Mouse (Mus musculus) adrenal gland, adult (tissue): ENCODE results near the gene Spata2.
A peak's percentile ranks its signal among the peaks of the same experiment; 100 is the strongest.

ENCODE experiments used
- DNase-seq, 2 experiments: peaks; one replicate each; pipeline ENCODE4 v3.0.0; 2022 to 2023; ENCODE audit warnings: low spot score in 1 of 2; ENCODE audit not compliant: inconsistent age in 2 of 2

Spata2 gene

GRCm38 (mm10) chr2:167512365-167512764 lies 19.7 kb upstream of the Spata2 start:
- DNase-seq = peak; percentile 13 to 41

DNA sequence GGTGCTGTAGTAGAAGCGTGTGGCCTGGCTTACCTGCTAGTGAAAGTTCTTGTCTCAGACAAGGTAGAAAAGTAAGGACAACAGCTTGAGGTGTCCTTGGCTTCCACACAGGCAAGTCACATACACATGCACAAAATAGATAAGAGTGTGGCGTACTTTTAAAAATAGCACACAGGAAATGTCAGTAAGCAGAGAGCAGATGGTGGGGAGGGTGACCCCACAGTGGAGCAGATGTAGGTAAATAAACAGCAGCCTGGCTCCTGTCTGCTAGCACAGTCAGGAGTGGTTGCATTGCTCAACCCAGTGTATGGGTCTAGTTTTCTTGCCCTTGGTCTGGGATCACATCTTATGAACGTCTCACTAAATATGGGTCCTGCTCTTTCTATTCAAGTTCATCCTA lies 17.8 kb upstream of the Spata2 start:
- peak; percentile 15 to 54 for DNase-seq

DNA sequence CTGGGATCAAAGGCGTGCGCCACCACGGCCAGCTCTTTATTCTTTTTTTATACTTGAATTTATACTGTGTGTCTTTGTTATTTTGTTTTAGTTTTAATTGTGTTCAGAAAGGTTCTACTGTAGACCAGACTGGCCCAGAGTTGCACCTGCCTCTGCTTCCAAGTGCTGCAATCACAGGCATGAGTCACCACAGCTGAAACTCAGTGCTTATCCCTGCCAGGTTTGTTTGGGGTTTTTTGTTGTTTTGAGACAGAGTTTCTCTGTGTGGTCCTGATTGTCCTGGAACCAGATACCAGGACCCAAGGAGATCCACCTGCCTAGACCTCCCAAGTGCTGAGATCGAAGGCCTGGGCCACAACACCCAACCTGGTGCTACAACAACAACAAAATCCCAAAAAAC lies 15.9 kb upstream of the Spata2 start:
- DNase-seq = peak; percentile 12 to 52

DNA sequence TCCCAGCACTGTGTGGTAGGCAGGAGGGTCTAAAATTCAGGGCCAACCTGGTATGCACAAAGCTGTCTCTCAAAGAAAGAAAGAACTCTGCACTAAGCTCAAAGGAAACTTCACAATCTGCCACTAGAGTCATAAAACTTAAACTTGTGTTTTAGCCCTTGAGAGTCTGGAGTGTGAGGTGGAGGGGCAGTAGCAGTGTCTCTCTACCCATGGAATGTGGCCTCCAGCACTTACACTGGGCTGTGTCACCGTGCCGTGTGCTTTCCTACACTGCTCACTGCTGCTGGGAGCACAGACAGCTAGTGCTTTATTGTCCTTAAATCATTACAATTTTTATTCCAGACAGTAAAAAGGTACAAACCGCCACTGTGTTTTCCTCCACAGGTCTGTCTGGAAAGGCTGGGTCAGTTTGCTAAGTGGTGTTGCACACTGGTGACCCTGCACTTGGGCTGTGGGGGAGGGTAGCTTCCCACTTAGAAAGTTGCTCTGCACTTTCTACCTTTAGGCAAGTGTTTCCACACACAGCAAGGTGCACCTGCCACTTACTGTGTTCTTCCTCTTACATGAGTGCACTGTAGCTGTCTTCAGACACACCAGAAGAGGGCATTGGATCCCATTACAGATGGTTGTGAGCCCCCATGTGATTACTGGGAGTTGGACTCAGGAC lies 15.2 kb upstream of the Spata2 start:
- peak in 1 of 2 experiments; percentile 9 for DNase-seq

DNA sequence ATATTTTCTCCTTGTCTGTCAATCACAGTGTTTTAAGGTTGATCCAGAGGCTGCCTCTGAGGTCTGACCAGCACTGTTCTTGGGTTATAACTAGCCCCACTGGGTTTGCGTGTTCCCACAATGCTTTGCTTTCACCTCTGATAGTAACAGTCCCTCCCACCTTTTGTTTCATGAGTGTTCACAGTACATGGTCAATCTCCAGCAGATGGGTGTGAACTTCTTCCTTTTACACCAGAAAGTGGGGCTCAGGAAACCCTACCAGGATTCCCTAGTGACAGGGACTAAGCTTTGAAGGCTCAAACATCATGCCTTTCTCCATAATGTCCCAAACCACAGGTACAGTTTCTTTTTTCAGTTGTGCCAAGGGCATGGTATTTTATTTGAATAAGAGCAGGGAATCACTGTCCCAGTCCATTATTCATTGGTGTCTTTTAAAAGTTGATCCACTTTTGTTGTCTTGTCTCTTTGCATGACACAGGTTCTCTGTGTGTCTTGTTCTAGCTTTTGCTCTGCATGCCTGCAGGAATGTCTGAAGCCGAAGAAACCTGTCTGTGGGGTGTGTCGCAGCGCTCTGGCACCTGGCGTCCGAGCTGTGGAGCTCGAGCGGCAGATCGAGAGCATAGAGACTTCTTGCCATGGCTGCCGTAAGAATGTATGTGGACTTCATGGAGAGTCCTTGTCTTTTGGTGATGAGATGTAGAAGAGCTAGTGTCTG lies 14.0 kb upstream of the Spata2 start:
- peak in 1 of 2 experiments; percentile 8 for DNase-seq

- DNase-seq = peak in 1 of 2 experiments; percentile 79
Observed at GRCm38 (mm10) chr2:167505127-167505526, 12.4 kb upstream of the Spata2 start.

GRCm38 (mm10) chr2:167503896-167504349 lies 11.2 kb upstream of the Spata2 start:
- DNase-seq = peak; percentile 81 to 91

GRCm38 (mm10) chr2:167503253-167503895 lies 10.7 kb upstream of the Spata2 start:
- DNase-seq = peak; percentile 90 to 96

- DNase-seq = peak in 1 of 2 experiments; percentile 23
Observed at GRCm38 (mm10) chr2:167502554-167503252, 10.0 kb upstream of the Spata2 start.

- DNase-seq = peak in 1 of 2 experiments; percentile 81
Observed at GRCm38 (mm10) chr2:167497272-167497671, 4.6 kb upstream of the Spata2 start.

DNA sequence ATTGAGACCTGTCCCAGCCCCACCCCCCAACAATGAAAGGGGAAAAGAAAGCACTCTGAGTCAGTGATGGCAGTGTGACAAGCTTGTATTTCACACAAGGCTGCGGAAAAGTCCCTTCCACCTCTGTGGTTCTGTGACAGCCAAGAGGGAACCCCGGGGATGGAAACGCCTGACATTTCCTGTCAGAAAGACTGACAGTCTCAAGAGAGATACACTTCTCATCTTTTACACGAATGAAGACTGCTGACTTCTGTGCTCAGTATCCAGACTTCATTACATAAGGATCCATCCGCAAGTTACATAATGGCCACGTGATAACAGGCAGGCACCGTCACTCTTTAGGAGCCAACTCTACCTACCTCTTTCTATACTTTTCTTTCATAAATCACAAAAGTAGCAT lies 3.8 kb upstream of the Spata2 start:
- no peak for DNase-seq

- peak in 1 of 2 experiments; percentile 75 for DNase-seq
Observed at GRCm38 (mm10) chr2:167491757-167492708, 654 bp downstream of the Spata2 start, which contains the start of gene Rnf114. Gene Rnf114 (plus strand): TSS chr2:167492645.

- DNase-seq = peak in 1 of 2 experiments; percentile 75
Observed at GRCm38 (mm10) chr2:167490813-167491525, 1.7 kb downstream of the Spata2 start.

DNA sequence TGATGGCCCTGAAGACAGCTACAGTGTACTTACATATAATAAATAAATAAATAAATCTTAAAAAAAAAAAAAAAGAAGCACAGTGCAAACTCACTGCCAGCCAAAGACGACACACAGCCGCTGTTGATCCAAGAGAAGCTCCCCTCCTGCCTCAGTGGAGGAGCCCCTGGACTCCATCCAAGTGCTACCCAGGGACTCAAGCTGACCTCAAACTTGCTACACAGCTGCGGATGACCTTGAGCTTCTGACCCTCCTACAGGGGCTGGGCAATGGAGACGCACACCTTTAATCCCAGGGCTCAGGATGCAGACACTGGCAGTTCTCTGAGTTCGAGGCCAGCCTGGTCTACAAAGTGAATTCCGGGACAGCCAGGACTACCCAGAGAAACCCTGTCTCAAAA lies 4.7 kb downstream of the Spata2 start:
- peak in 1 of 2 experiments; percentile 69 for DNase-seq

DNA sequence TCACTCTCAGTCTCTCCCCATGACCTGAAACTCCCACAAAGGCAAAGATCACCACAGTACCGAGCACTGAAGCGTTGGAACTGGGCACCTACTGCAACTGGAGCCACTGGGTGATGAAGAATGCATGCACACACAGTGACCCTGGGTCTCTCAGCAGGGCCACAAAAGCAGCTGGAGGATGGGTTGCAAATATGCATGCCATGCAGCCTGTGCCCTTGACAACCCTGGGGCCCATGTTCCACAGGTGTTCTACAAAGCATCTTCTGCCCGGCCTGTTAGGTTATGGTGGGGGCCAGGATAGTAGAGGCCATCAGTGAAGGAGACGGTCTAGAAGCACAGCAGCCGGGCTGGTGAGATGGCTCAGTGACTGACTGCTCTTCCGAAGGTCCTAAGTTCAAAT lies 5.1 kb downstream of the Spata2 start:
- DNase-seq = no peak

DNA sequence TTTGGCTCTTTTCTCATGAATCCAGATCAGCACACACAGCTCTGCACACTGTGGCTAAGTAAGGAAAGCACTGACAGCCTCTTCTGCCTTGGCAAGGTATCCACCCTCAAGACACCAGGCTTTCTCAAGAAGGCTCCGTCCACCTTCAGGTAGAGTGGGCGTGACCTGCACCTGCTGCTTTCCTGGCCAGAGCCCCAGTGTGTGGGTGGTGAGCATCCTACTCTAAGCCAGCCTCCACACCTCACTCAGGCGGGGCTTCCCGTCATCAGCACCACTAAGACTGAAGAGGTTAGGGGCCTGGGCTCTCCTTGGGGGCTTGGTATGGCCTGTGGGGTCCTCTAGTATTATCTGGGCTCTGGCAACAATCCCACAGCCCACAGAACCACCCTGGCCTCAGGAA lies 6.1 kb downstream of the Spata2 start:
- DNase-seq = no peak

DNA sequence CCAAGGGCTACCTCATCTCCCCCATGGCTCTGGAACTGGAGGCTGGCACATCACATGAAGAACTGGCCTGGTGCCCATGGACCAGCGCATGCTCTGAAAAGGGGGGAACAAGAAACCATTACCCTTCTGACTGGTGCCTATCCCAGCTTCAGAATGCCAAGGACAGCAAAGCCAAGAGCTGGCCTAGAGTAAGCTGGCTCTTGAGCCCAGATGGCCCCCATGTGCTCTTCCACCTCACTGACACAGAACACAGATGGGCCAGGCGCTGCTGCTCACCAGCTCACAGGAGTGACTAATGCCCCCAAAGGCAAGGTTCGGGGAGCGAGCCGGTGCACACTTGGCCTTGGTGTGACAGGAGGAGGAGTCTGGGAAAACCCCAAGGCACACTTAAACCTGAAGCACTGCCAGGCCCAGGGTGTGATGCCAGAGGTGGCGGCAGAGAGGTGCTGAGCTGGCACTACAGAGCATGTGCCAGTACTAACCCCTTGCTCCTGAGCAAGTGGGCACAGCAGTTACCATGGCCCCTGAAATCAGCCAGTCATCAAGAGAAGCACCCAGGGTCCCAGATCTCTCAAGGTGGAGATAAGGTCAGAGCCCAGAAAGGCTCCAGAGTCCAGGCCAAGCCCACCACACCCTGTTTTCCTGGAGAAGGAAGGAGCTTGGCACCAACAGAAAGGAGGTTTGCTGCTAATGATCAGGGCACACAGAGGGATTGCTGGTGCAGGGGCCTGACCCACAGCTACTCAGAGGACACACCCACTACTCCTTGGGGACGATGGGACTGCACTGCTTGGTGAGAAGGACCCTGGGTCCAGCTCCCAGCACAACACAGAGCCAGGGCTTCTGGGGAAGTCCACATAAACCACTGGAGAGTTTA lies 6.9 kb downstream of the Spata2 start:
- peak; percentile 93 to 95 for DNase-seq

DNA sequence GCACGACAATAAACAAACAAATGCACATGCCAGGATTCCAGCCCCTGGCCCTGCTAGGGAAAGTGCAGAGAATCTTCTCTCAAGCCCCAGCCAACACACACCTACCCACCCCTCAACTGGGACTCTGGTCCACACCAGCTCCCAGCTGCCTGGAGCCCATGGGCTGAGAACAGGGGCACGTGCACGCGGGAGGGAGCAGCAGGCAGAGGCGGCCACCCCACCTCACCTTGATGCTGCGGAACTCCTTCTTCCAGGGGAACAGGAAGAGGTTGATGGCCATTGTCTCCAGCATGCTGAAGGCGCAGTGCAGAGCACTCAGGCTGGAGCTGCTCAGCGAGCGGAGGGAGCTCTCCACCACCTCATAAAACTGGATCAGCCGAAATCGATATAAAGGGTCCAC lies 7.8 kb downstream of the Spata2 start:
- DNase-seq = no peak
